Mouse (Mus musculus) hindbrain, embryonic 10.5 days (tissue): Measurements from ENCODE around the gene 2310079G19Rik. TPM values are rescaled to one million over a fixed set of nuclear protein-coding genes. Genes with fewer than 3 reads are reported as not detected.
A peak's percentile ranks its signal among the peaks of the same experiment; 100 is the strongest.

Experiments used
- DNase-seq: peaks from one replicate; pipeline ENCODE4 v3.0.0-alpha.2; 2017; ENCODE audit warnings: low spot score
- H3K27ac ChIP-seq: fragments of 300-500 bp; sonication (generic); 2 replicates; pipeline ENCODE4 v1.5.1; 2016; ENCODE audit warnings: mild to moderate bottlenecking, moderate library complexity
- H3K27me3 ChIP-seq: fragments of 300-500 bp; sonication (generic); 2 replicates; pipeline ENCODE4 v1.6.1; 2016; ENCODE audit warnings: mild to moderate bottlenecking; ENCODE audit not compliant: poor library complexity, insufficient read depth, severe bottlenecking
- H3K36me3 ChIP-seq: fragments of 300-500 bp; sonication (generic); 2 replicates; pipeline ENCODE4 v1.6.1; 2016; ENCODE audit warnings: mild to moderate bottlenecking, moderate library complexity
- H3K4me1 ChIP-seq: fragments of 300-500 bp; sonication (generic); replicated peaks from 2 replicates; pipeline ENCODE4 v1.6.1; 2016; ENCODE audit warnings: mild to moderate bottlenecking
- H3K4me3 ChIP-seq: fragments of 300-500 bp; sonication (generic); 2 replicates; pipeline ENCODE4 v1.5.1; 2016; ENCODE audit warnings: mild to moderate bottlenecking, moderate library complexity
- H3K9me3 ChIP-seq: fragments of 300-500 bp; sonication (generic); 2 replicates; pipeline ENCODE4 v1.6.1; 2016; ENCODE audit warnings: mild to moderate bottlenecking, moderate library complexity
- WGBS: fragments of 180-500 bp; shearing (Covaris S2); methylation state at CpG from one replicate; pipeline ENCODE4 v1.1.7; 2016; 5-methylcytosine and 5-hydroxymethylcytosine counted together
- polyA plus RNA-seq: library from polyadenylated mRNA; unstranded; fragments of >200 nt; fragmentation: Nextera tagmentation; extraction: Ambion mirVana; gene quantifications from 2 replicates; pipeline ENCODE4 v1.2.1, GENCODE M21; 2016

2310079G19Rik gene
- not detected in 2 replicates for polyA plus RNA-seq

DNA sequence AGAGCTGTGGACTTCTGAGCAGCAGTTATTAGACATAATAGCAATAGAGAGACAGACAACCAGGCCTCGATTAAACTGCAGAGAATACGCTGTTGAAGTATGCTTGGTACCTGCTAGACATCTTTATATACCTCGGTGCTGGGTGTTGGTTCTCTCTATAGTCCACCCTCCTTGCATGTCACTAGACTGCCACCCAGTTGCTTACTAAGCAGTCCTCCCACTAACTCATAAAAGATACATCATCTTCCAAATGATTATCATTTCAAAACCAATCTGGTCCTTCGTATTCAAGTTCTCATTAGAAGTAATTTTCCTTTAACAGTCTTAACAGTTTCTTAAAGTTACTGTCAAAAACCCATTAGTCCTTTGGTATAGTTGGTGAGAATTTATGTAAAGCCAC lies at the start of gene 2310079G19Rik:
Gene 2310079G19Rik (minus strand): TSS at position 101 of the 400 bp plus-strand sequence.
- Histone ChIP-seq H3K27ac (no peak within 1 kb of the TSS), H3K4me1 (no peaks in the 10 kb centered on the region), H3K9me3 (no peaks in the 10 kb centered on the region), H3K36me3 (no peaks in the 10 kb centered on the region), H3K27me3 (no peaks in the 10 kb centered on the region), H3K4me3 (no peak within 1 kb of the TSS)
- no peak for DNase-seq
- WGBS, result 93% methylated on average over 4 of the region's 4 CpGs

DNA sequence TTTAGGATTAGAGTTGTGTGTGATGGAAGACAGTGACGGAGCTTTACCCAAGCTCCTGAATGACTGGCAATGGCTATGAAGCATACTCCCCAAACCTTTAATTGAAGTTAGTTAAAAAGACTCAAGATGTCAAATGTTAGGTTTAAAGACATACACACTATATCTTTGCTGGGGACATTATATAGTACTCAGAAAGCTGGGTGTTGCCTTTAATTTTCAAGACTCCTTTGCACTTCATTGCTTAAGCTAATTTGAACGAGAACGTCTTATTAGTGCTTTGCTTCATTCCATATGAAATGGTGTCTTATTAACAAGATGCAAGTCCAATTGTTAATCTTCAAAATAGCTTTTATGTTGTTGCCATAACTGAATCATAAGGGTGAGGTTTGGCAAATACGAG lies 44.1 kb upstream of the 2310079G19Rik start, which contains the start of gene Krtap27-1:
Gene Krtap27-1 (minus strand): TSS at position 101 of the 400 bp plus-strand sequence.
- Histone ChIP-seq H3K4me3 (no peak within 1 kb of the TSS), H3K9me3 (no peaks in the 10 kb centered on the region), H3K27me3 (no peaks in the 10 kb centered on the region), H3K4me1 (no peaks in the 10 kb centered on the region), H3K36me3 (no peaks in the 10 kb centered on the region), H3K27ac (no peak within 1 kb of the TSS)
- no peak for DNase-seq
- 94% methylated on average over 4 of the region's 4 CpGs for WGBS

DNA sequence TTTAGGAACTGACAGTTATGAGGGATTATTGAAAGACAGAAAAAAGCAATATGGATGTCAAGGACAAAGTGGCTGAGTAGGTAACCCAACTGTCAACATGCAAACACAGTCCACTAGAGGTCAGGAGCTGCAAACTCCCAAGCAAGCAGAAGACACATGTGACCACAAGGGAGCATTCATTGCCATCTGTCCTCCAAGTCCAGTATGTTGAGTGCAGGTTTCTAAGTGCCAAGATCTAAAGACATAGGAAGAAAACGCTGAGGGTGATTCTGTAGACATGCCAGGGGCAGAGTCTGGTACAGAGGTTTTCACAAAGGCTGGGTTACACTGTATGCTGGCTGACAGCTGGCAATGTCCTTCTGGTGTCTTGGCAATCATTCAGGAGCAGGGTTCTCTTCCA lies 30.0 kb upstream of the 2310079G19Rik start:
- Histone ChIP-seq H3K4me3 (no peak overlapping the region), H3K4me1 (no peaks in the 10 kb centered on the region), H3K27me3 (no peaks in the 10 kb centered on the region), H3K27ac (no peak overlapping the region), H3K9me3 (no peaks in the 10 kb centered on the region), H3K36me3 (no peaks in the 10 kb centered on the region)
- DNase-seq, result no peak
- WGBS, result 68% methylated on average over 1 of the region's 1 CpGs

DNA sequence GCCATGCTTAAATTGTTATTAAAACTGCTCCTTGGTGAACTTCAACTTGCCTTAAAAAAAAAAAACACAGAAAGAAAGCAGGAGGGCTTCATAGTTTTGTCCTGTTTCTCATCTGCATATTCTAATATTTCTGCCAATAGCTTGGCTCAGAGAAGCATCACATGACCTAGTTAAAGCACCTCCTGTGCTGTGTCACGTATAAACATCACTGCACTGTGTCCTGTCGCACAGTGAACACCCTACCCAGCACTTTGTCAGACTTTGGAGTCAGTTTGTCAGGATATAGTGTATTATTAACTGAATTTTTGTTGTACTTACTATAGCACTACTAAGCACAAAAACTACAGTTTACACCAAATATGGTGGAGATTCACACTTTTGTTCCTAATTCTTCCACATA lies 24.5 kb upstream of the 2310079G19Rik start:
- DNase-seq, result no peak
- Histone ChIP-seq H3K9me3 (no peaks in the 10 kb centered on the region), H3K27me3 (no peaks in the 10 kb centered on the region), H3K4me1 (peaks cover 6% of the 10 kb centered on the region), H3K4me3 (no peak overlapping the region), H3K36me3 (no peaks in the 10 kb centered on the region), H3K27ac (no peak overlapping the region)
- WGBS, result 76% methylated on average over 2 of the region's 2 CpGs

DNA sequence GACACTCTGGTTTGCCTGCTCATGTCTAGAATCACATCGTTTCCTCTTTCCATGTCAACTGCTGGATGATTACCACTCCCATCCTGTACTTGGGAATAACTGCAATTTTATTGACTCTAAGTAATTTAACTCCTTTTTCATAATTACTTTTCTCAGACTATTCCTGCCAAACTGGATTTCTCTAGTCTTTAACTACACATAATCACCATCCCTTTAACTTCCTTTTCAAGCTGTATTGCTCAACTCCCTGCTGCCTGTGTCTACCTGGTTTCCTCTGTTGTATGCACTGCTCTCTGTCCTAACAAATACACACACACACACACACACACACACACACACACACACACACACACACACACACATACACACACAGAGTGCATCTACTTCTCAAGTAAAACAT lies 23.6 kb upstream of the 2310079G19Rik start:
- Histone ChIP-seq H3K27ac (no peak overlapping the region), H3K4me3 (no peak overlapping the region), H3K4me1 (peaks cover 9% of the 10 kb centered on the region), H3K27me3 (no peaks in the 10 kb centered on the region), H3K36me3 (no peaks in the 10 kb centered on the region), H3K9me3 (no peaks in the 10 kb centered on the region)
- no peak for DNase-seq
- 96% methylated on average over 1 of the region's 1 CpGs for WGBS

DNA sequence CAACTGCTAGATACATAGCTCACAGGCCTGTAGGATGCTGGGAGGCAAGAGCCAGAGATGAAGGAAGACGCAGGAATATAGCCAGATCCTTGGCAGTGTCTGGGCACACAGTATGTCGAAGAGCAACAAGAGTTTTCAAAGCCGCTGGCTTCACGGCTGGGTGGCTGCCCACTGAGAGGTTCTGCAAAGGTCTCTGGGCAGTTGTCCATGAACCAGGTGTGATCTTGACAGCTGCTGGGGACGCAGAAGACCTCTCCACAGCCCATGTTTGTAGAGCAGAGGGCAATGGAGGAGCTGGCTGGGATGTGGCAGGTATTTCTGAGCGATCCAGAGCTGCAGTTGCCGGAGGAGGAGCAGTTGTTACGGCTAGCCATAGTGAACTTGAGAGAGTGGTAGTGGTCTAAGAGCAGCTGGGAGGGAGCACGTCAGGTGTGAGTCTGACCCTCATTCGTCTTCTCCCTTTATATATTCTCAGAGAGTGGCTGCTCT lies 19.9 kb upstream of the 2310079G19Rik start, which contains the start of gene Krtap26-1:
Gene Krtap26-1 (minus strand): TSS at position 439 of the 489 bp plus-strand sequence.
- H3K4me3 ChIP-seq, result no peak within 1 kb of the TSS
- WGBS, result 84% methylated on average over 10 of the region's 10 CpGs
- H3K27ac ChIP-seq, result no peak within 1 kb of the TSS
- peaks cover 9% of the 10 kb centered on the region for H3K4me1 ChIP-seq
- no peaks in the 10 kb centered on the region for H3K9me3 ChIP-seq
- no peak for DNase-seq
- no peaks in the 10 kb centered on the region for H3K36me3 ChIP-seq
- no peaks in the 10 kb centered on the region for H3K27me3 ChIP-seq

DNA sequence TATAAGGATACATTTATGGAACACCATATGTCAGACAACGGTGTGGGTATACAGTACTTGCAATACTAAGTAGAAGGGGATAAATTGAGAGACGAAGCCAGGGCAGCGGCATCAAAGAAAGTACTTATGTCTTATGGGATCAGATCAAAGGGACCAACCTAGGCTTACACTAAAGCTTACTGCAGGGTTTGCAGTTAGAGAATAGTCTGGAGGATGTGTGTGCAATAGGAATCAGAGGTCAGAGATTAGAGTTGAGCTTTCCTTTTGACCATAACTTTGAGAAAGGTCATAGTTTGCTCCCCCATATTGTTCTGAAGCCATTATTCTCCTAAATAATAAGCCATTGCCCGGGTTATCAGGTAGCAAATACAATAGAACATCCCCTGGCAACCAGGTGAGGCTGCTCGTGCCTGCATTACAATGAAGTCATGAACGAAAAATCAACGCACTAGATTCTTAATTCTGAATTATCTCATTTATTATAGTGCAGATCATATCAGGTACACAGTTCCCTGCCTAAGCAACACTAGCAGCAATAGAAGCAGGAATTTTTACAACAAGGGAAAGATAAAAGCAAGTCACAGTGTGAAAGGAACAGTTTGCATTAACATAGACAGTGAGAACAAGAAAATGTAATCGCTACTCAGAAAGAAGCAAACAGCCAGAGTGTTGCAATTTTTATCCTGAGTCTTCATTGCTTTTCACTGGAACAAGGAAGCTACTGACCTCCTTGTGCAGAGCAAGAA lies 19.1 kb upstream of the 2310079G19Rik start:
- peaks cover 9% of the 10 kb centered on the region for H3K4me1 ChIP-seq
- 85% methylated on average over 8 of the region's 8 CpGs for WGBS
- no peak for DNase-seq

DNA sequence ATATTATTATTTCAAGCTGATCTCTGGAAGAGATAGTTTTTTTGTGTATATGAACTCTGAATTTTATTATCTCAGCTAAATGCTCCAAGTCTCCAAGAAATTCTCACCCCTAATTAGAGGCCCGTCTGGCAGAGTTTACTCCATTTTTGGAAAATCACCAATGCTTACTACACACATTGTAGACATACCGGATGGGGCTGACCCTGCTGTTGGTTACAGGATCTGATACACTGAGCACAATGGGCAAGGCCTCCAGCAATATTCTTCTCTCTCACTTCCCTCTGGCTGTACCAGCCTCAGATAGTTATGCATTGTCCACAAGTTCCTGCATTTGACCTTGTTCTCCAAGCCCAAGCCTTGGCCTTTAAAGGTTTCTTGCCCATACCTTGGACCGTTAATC lies 12.6 kb upstream of the 2310079G19Rik start:
- no peak for DNase-seq
- H3K27ac ChIP-seq, result no peak overlapping the region
- no peaks in the 10 kb centered on the region for H3K4me1 ChIP-seq
- H3K36me3 ChIP-seq, result no peaks in the 10 kb centered on the region
- 89% methylated on average over 3 of the region's 3 CpGs for WGBS
- no peaks in the 10 kb centered on the region for H3K27me3 ChIP-seq
- no peak overlapping the region for H3K4me3 ChIP-seq
- no peaks in the 10 kb centered on the region for H3K9me3 ChIP-seq

More for the DNA sequence above, 19.1 kb upstream of the 2310079G19Rik start:
- no peaks in the 10 kb centered on the region for H3K27me3 ChIP-seq
- H3K36me3 ChIP-seq, result no peaks in the 10 kb centered on the region
- H3K4me3 ChIP-seq, result no peak overlapping the region
- H3K9me3 ChIP-seq, result no peaks in the 10 kb centered on the region
- no peak overlapping the region for H3K27ac ChIP-seq

DNA sequence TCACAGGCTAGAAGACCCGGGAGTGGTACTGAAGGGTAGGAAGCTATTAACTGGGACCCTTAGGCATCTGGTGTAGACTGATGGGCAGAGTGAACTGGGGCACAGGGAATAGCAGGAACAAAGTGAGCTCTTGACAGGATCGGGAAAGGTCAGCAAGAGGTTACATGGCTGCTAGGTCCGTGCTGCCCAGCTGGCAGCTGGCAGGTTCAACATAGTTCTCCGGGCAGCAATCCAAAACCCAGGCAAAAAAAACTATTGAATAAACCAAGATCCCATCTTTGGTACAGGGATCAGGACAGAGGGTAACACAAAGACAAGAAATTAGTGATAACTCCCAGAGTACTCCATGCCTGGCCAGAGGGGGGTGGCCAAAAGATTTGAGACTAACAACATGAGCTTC lies 7.7 kb upstream of the 2310079G19Rik start:
- H3K9me3 ChIP-seq, result no peaks in the 10 kb centered on the region
- H3K27ac ChIP-seq, result no peak overlapping the region
- H3K4me3 ChIP-seq, result no peak overlapping the region
- DNase-seq, result peak; percentile 7
- 0 out of 2 replicates have a peak, but pooled peaks cover 2% of the 10 kb centered on the region for H3K4me1 ChIP-seq
- no peaks in the 10 kb centered on the region for H3K36me3 ChIP-seq
- WGBS, result 59% methylated on average over 4 of the region's 4 CpGs
- no peaks in the 10 kb centered on the region for H3K27me3 ChIP-seq

DNA sequence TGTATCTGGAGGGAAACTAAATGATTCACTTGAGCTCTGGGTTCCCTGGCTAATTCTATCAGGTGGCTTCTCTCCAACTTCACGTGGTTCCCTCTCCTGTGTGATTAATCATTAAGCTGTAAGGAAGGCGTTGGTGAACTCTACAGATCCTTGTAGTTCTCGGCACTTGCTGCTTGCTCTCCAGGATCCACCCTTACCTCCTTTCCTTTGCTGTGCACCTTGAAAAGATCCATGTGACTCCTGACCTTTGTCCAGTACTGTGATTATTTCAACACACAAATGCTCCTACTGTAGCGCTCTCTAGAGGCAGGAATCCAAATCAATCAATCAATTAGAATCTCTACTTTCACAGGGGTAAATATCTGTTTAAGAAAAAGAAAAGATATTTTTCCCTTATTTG lies 4.0 kb upstream of the 2310079G19Rik start:
- Histone ChIP-seq H3K9me3 (no peaks in the 10 kb centered on the region), H3K4me1 (0 out of 2 replicates have a peak, but pooled peaks cover 2% of the 10 kb centered on the region), H3K36me3 (no peaks in the 10 kb centered on the region), H3K27me3 (no peaks in the 10 kb centered on the region), H3K27ac (no peak overlapping the region), H3K4me3 (no peak overlapping the region)
- no peak for DNase-seq
- WGBS, result 80% methylated on average over 4 of the region's 4 CpGs

DNA sequence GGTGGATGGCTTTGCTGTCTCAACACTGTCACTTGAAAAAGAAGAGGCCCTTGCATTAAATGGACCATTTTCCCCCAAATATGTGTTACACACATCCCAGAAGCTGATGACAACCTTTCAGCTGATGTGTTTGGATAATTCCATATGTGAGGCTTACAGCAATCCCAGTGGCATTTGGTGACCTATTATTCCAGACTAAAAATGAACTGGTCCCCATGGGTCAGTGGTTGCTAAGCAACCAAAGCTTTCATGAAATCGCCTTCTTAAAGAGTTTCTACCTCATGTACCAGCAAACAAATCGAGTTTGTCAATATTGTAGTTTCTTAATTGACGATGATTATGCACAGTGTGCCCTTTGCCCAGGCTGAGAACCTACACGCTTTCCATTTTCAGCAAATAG lies 14.8 kb downstream of the 2310079G19Rik start:
- H3K9me3 ChIP-seq, result no peaks in the 10 kb centered on the region
- no peak overlapping the region for H3K4me3 ChIP-seq
- no peaks in the 10 kb centered on the region for H3K36me3 ChIP-seq
- no peak overlapping the region for H3K27ac ChIP-seq
- no peaks in the 10 kb centered on the region; the same call in 1 of the 2 replicates for H3K4me1 ChIP-seq
- WGBS, result 70% methylated on average over 4 of the region's 4 CpGs
- no peak for DNase-seq
- no peaks in the 10 kb centered on the region for H3K27me3 ChIP-seq

DNA sequence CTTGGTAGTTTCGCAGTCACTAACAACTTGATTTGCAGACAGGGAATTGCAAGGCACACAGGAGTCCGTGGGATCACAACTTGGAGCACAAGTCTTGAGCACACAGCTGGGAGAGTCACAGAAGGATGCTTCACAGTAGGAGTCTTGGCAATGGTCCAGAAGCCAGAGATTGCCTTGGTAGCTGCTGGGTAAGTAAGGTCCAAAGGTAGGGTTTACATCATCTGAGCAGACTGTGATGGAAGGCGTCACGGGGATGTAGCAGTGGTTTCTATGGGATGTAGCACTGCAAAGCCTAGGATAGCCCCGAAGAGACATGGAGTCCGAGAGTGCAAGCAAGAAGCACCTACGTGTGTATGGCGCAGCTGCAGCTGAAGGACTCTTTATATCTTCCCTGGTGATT lies 15.5 kb downstream of the 2310079G19Rik start, which contains the start of gene Krtap24-1:
Gene Krtap24-1 (minus strand): TSS at position 358 of the 400 bp plus-strand sequence.
- no peaks in the 10 kb centered on the region; the same call in 1 of the 2 replicates for H3K4me1 ChIP-seq
- no peaks in the 10 kb centered on the region for H3K9me3 ChIP-seq
- no peaks in the 10 kb centered on the region for H3K27me3 ChIP-seq
- H3K36me3 ChIP-seq, result no peaks in the 10 kb centered on the region
- H3K4me3 ChIP-seq, result no peak within 1 kb of the TSS
- H3K27ac ChIP-seq, result no peak within 1 kb of the TSS
- no peak for DNase-seq
- WGBS, result 94% methylated on average over 8 of the region's 8 CpGs

DNA sequence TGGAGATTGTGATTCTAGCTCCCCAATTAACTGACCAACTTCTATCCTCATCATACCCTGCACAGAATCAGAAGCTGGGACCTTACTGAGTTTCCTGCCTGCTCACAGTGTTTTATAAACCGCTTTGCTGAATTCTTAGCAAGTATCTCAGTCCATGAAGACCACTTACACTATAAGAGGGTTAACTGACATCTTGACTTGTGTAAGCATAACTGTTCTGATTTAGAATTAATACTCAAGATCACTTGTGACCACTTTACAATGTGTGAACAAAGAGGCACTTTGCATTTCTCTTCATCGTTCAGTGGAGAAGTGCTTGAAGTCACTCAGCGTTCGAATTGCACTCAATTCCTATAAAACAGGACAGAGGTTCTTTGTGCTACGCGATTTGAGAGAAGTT lies 22.9 kb downstream of the 2310079G19Rik start:
- Histone ChIP-seq H3K27ac (no peak overlapping the region), H3K4me1 (peaks cover 4% of the 10 kb centered on the region), H3K4me3 (no peak overlapping the region), H3K27me3 (no peaks in the 10 kb centered on the region), H3K36me3 (no peaks in the 10 kb centered on the region), H3K9me3 (no peaks in the 10 kb centered on the region)
- 92% methylated on average over 6 of the region's 6 CpGs for WGBS
- no peak for DNase-seq
